Mouse (Mus musculus) naive thymus-derived CD4-positive, alpha-beta T cell, adult 2 months (primary cell): ENCODE results near the gene Fndc11.

Experiments used
- DNase-seq: peaks from one replicate; pipeline ENCODE4 v3.0.0-alpha.2; 2011; ENCODE audit warnings: low read depth

Gene Fndc11

DNA sequence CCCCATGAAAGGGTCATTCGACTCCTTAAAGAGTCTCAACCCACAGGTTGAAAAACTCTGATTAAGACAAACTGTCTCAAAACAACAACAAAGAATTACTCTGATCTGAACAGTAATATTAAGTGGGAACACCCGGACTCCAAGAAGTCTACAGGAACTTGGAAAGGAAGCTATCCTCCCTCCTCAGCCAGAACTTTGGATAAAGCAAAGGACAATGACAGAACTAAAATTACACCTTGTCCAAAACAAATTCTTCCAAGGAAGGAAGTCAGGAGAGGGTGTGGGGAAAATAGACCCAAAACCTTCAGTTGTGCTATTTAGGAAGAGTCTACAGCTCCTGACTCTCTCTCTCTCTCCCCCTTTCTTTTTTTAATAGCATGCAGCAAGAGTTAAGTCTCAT is 52.3 kb downstream of the Fndc11 start:
- DNase-seq, result no peak
